Mouse (Mus musculus): ENCODE data around the gene Capn2. TPM values are rescaled to one million over a fixed set of nuclear protein-coding genes. Genes with fewer than 3 reads are reported as not detected.

The Capn2 gene
- total RNA-seq, 2 experiments from 2014 or later, result 67.3 to 72.8 TPM

Other genes with a start within 250 kb of the Capn2 start
- 10 to 100 TPM; 88.7 to 90.2 TPM for gene Degs1, start 234.8 kb downstream of the Capn2 start, total RNA-seq (2021)
- gene Fbxo28, start 176.0 kb downstream of the Capn2 start, total RNA-seq (2021), result 10 to 100 TPM; 32.9 to 35.1 TPM
- gene Trp53bp2, start 108.4 kb downstream of the Capn2 start, total RNA-seq (2021), result 10 to 100 TPM; 36.2 to 38.5 TPM
- gene Capn8, start 47.4 kb upstream of the Capn2 start, total RNA-seq (2021), result under 1 TPM in 1 of 2 experiments, not detected in 1; 0.11 TPM
- gene Ccdc185, start 231.6 kb upstream of the Capn2 start, total RNA-seq (2021), result not detected
- gene Susd4, start 246.3 kb upstream of the Capn2 start, total RNA-seq (2021), result 1 to 10 TPM; 7.9 to 9.6 TPM